15 mouse cellular contexts compared by ENCODE assay signal in genomic region chr19:20848906-20849305, GRCm38 (mm10).
DNase-seq lines count a peak whose midpoint lies in the region; ATAC-seq and TF ChIP-seq lines count a peak whose summit lies in the region.
"Had no signal": no experiment of that assay in that cellular context is flagged by ENCODE, and none has a peak within 500 bp of the region (broad histone marks: within the 10 kb centered on the region; RNA-seq: fewer than 3 reads in every experiment).

No protein-coding gene starts in this region.

- in situ Hi-C loops in CH12.LX (cut with MboI; ENCODE audit: low pct_ligation_motif_present, low pct_unique_long_range_greater_than_20kb, low sequenced_read_pairs): no loop called here

- H3K36me3 ChIP-seq in forebrain, embryonic 14.5 days (ENCODE audit: control insufficient read depth, insufficient read depth, low read length): no peaks in the 10 kb centered on the region
- H3K36me3 ChIP-seq in forebrain, embryonic 15.5 days: no peaks in the 10 kb centered on the region
- no peaks in the 10 kb centered on the region for H3K36me3 ChIP-seq in CH12.LX (replicated peaks in 1 of 2; ENCODE audit: control insufficient read depth in 1 of 2, insufficient read depth in 1 of 2, low read length in 1 of 2)
- no peaks in the 10 kb centered on the region for H3K36me3 ChIP-seq in kidney, embryonic 14.5 days (ENCODE audit: control insufficient read depth, insufficient read depth, low read length)
- H3K36me3 ChIP-seq: embryonic facial prominence, embryonic 15.5 days; kidney, embryonic 15.5 days had no signal

- H3K27me3 ChIP-seq in forebrain, embryonic 14.5 days (replicated peaks; ENCODE audit: control insufficient read depth, insufficient read depth, low read length): no peaks in the 10 kb centered on the region
- H3K27me3 ChIP-seq in forebrain, embryonic 15.5 days: no peaks in the 10 kb centered on the region
- H3K27me3 ChIP-seq in CH12.LX (replicated peaks): no peaks in the 10 kb centered on the region
- H3K27me3 ChIP-seq in kidney, embryonic 14.5 days (ENCODE audit: control insufficient read depth, insufficient read depth, low read length): no peaks in the 10 kb centered on the region
- H3K27me3 ChIP-seq: embryonic facial prominence, embryonic 15.5 days; kidney, embryonic 15.5 days had no signal

- peak; percentile 49 for DNase-seq in forebrain, embryonic 14.5 days (ENCODE audit: low spot score)
- DNase-seq in left cerebral cortex, adult 2 months (ENCODE audit: extremely low spot score in 1 of 2, low spot score in 2 of 2): no peak
- DNase-seq in left cerebral cortex, postnatal 36 days (ENCODE audit: low spot score in 2 of 2): no peak
- no peak for DNase-seq in CH12.LX (ENCODE audit: extremely low read depth)
- DNase-seq in c-Kit-positive CD71-negative TER-119-negative erythroid progenitor cells, embryonic 14.5 days (ENCODE audit: low read depth): peak; percentile 1
- DNase-seq: adrenal gland, postnatal 25 days; B cell, adult 2 months; heart, postnatal 36 days had no signal

- WGBS in forebrain, embryonic 14.5 days: 68% methylated on average over 5 of the region's 5 CpGs
- 68% methylated on average over 5 of the region's 5 CpGs for WGBS in forebrain, embryonic 15.5 days
- 63% methylated on average over 5 of the region's 5 CpGs for WGBS in kidney, embryonic 14.5 days

- H3K79me2 ChIP-seq in CH12.LX (replicated peaks; ENCODE audit: control insufficient read depth, extremely low read depth, insufficient read depth, poor library complexity, severe bottlenecking): no peaks in the 10 kb centered on the region

- H3K4me2 ChIP-seq in forebrain, embryonic 14.5 days (ENCODE audit: low read length): no peak overlapping the region
- H3K4me2 ChIP-seq in forebrain, embryonic 15.5 days (replicated peaks): no peak overlapping the region
- no peak overlapping the region for H3K4me2 ChIP-seq in CH12.LX (ENCODE audit: insufficient read depth, low read depth, poor library complexity, severe bottlenecking)
- H3K4me2 ChIP-seq in kidney, embryonic 14.5 days (replicated peaks; ENCODE audit: low read depth, low read length): no peak overlapping the region
- H3K4me2 ChIP-seq: embryonic facial prominence, embryonic 15.5 days; kidney, embryonic 15.5 days; liver, embryonic 11.5 days had no signal

- dilution Hi-C loops in CH12.LX (cut with MboI; ENCODE audit: extremely low pct_ligation_motif_present, extremely low pct_unique_long_range_greater_than_20kb, low sequenced_read_pairs): no loop called here

- no peak for ATAC-seq in forebrain, embryonic 14.5 days
- ATAC-seq in forebrain, embryonic 15.5 days (replicated peaks): no peak
- no peak for ATAC-seq in megakaryocyte-erythroid progenitor cell, adult 5-6 weeks (replicated peaks; ENCODE audit: low FRiP score, low TSS enrichment, poor library complexity, severe bottlenecking)
- ATAC-seq in kidney, embryonic 14.5 days (ENCODE audit: low FRiP score, low TSS enrichment): no peak

- intact Hi-C loops in left cerebral cortex, adult 2 months (cut with DNase I): loop anchor here (2.0 kb wide), 1 partner anchor 716 kb away; no protein-coding TSS in a partner anchor
- intact Hi-C loops in left cerebral cortex, postnatal 36 days (cut with DNase I): no loop called here

- H3K27ac ChIP-seq in forebrain, embryonic 14.5 days (ENCODE audit: low read depth, low read length): no peak overlapping the region
- H3K27ac ChIP-seq in forebrain, embryonic 15.5 days (replicated peaks): no peak overlapping the region
- no peak overlapping the region for H3K27ac ChIP-seq in left cerebral cortex, adult 2 months
- no peak overlapping the region for H3K27ac ChIP-seq in CH12.LX (ENCODE audit: insufficient read depth, low read depth)
- no peak overlapping the region for H3K27ac ChIP-seq in kidney, embryonic 14.5 days (ENCODE audit: low read depth, low read length)
- H3K27ac ChIP-seq: embryonic facial prominence, embryonic 15.5 days; kidney, embryonic 15.5 days; macrophage had no signal

- H3K9ac ChIP-seq in forebrain, embryonic 14.5 days (ENCODE audit: low read length): no peak overlapping the region
- H3K9ac ChIP-seq in forebrain, embryonic 15.5 days (replicated peaks): no peak overlapping the region
- H3K9ac ChIP-seq in CH12.LX (ENCODE audit: insufficient read depth, low read depth): no peak overlapping the region
- no peak overlapping the region for H3K9ac ChIP-seq in kidney, embryonic 14.5 days (ENCODE audit: low read depth, low read length)
- H3K9ac ChIP-seq: embryonic facial prominence, embryonic 15.5 days; kidney, embryonic 15.5 days had no signal

- peak; percentile 48 for TF ChIP-seq CTCF in left cerebral cortex, adult 2 months (IDR thresholded peaks at IDR 0.05)
- peak in 1 of 2 experiments; percentile 56; a peak in 2 of 4 replicates for TF ChIP-seq CTCF in CH12.LX (conservative IDR thresholded peaks at IDR 0.05 in 1 of 2, IDR thresholded peaks at IDR 0.05 in 1 of 2; ENCODE audit: low read depth in 2 of 2, low read length in 2 of 2)

- H3K4me1 ChIP-seq in forebrain, embryonic 14.5 days (ENCODE audit: control insufficient read depth, insufficient read depth, low read length): no peaks in the 10 kb centered on the region
- no peaks in the 10 kb centered on the region for H3K4me1 ChIP-seq in forebrain, embryonic 15.5 days
- H3K4me1 ChIP-seq in CH12.LX (ENCODE audit: control insufficient read depth in 1 of 2, insufficient read depth in 2 of 2): no peaks in the 10 kb centered on the region
- H3K4me1 ChIP-seq in kidney, embryonic 14.5 days (ENCODE audit: control insufficient read depth, insufficient read depth, low read length): no peaks in the 10 kb centered on the region
- H3K4me1 ChIP-seq: embryonic facial prominence, embryonic 15.5 days; kidney, embryonic 15.5 days had no signal

- peak; percentile 67 for TF ChIP-seq RAD21 in CH12.LX (IDR thresholded peaks at IDR 0.05; ENCODE audit: low read depth, low read length)

- no peak for TF ChIP-seq POLR2A in CH12.LX (IDR thresholded peaks at IDR 0.05; ENCODE audit: low read depth, low read length)

- H3K4me3 ChIP-seq in forebrain, embryonic 14.5 days (ENCODE audit: low read depth, low read length): no peak overlapping the region
- no peak overlapping the region for H3K4me3 ChIP-seq in forebrain, embryonic 15.5 days
- no peak overlapping the region for H3K4me3 ChIP-seq in left cerebral cortex, adult 2 months
- H3K4me3 ChIP-seq in CH12.LX (replicated peaks in 1 of 3; ENCODE audit: low read depth in 2 of 3, low read length in 2 of 3, poor library complexity in 1 of 3): no peak overlapping the region
- no peak overlapping the region for H3K4me3 ChIP-seq in kidney, embryonic 14.5 days (ENCODE audit: low read length)
- H3K4me3 ChIP-seq: embryonic facial prominence, embryonic 15.5 days; kidney, embryonic 15.5 days had no signal

- no peaks in the 10 kb centered on the region for H3K9me3 ChIP-seq in forebrain, embryonic 14.5 days (replicated peaks; ENCODE audit: control insufficient read depth, low read length)
- no peaks in the 10 kb centered on the region for H3K9me3 ChIP-seq in forebrain, embryonic 15.5 days
- no peaks in the 10 kb centered on the region for H3K9me3 ChIP-seq in CH12.LX (replicated peaks; ENCODE audit: low read length)
- H3K9me3 ChIP-seq in kidney, embryonic 14.5 days (ENCODE audit: control insufficient read depth, low read length): no peaks in the 10 kb centered on the region
- H3K9me3 ChIP-seq: embryonic facial prominence, embryonic 15.5 days; kidney, embryonic 15.5 days had no signal

- TF ChIP-seq EP300 in CH12.LX (IDR thresholded peaks at IDR 0.05; ENCODE audit: low read length): no peak

TF ChIP-seq in CH12.LX, 34 proteins besides CTCF, POLR2A, EP300 and RAD21:
- TF ChIP-seq MAFK (IDR thresholded peaks at IDR 0.05; ENCODE audit: insufficient replicate concordance, low read length) (no peak), IRF4 (IDR thresholded peaks at IDR 0.05; ENCODE audit: low read depth, low read length) (no peak), PAX5 (IDR thresholded peaks at IDR 0.05; ENCODE audit: low read length) (no peak), POLR2AphosphoS2 (IDR thresholded peaks at IDR 0.05; ENCODE audit: low read depth, low read length) (no peak), SMC3 (IDR thresholded peaks at IDR 0.05; ENCODE audit: low read depth, low read length) (peak; percentile 35; the same call in 1 of the 2 replicates), MAZ (IDR thresholded peaks at IDR 0.05; ENCODE audit: low read depth, low read length) (no peak), RCOR1 (conservative IDR thresholded peaks at IDR 0.05; ENCODE audit: low read depth, low read length) (no peak)

Comparison
In these comparisons a context has a peak if more than half of its experiments do, and no peak if none do; other contexts are left out.
1. DNase-seq: peak in forebrain, embryonic 14.5 days (single experiment) and c-Kit-positive CD71-negative TER-119-negative erythroid progenitor cells, embryonic 14.5 days (single experiment); none in left cerebral cortex, adult 2 months (0 of 2), left cerebral cortex, postnatal 36 days (0 of 2) and CH12.LX (single experiment).